Mouse (Mus musculus) C2C12 (cell line): ENCODE results near the gene Cyp3a44. TPM values are rescaled to one million over a fixed set of nuclear protein-coding genes. Genes with fewer than 3 reads are reported as not detected.
"Not testable (repeated sequence)": the region's sequence is repeated elsewhere in the genome, so short reads cannot be mapped to it uniquely, and the experiment has no call there.

Experiments
- H3K27me3 ChIP-seq: one replicate; pipeline ENCODE4 v1.6.1; 2011; ENCODE audit not compliant: control insufficient read depth, insufficient read depth, insufficient read length
- H3K36me3 ChIP-seq: one replicate; pipeline ENCODE4 v1.6.1; 2011; ENCODE audit not compliant: control insufficient read depth, insufficient read depth
- H3K4me3 ChIP-seq: one replicate; pipeline ENCODE4 v1.5.1; 2011; ENCODE audit warnings: mild to moderate bottlenecking, control low read depth; ENCODE audit not compliant: poor library complexity, insufficient read depth, severe bottlenecking
- H3K79me2 ChIP-seq: one replicate; pipeline ENCODE4 v1.6.1; 2011; ENCODE audit not compliant: control insufficient read depth, insufficient read depth
- H3K79me3 ChIP-seq: one replicate; pipeline ENCODE4 v1.6.1; 2011; ENCODE audit warnings: low read depth, control low read depth
- H3ac ChIP-seq: one replicate; pipeline ENCODE3; 2011; ENCODE audit warnings: low read depth; ENCODE audit not compliant: control insufficient read depth, insufficient read length
- long read RNA-seq, 2 experiments: library from polyadenylated mRNA; unstranded; transcript quantifications; one replicate each; pipeline ENCODE4 v2.0.0; 2019 to 2020
- polyA plus RNA-seq: library from polyadenylated mRNA; unstranded; fragments of >200 nt; fragmentation: generic; extraction: Trizol; gene quantifications from one replicate; pipeline ENCODE4 v1.2.1, GENCODE M21; 2012; ENCODE audit warnings: missing spikeins

Cyp3a44 gene
- not detected for polyA plus RNA-seq
- long read RNA-seq, experiment 1: 0 reads
- long read RNA-seq, experiment 2: 0 reads

DNA sequence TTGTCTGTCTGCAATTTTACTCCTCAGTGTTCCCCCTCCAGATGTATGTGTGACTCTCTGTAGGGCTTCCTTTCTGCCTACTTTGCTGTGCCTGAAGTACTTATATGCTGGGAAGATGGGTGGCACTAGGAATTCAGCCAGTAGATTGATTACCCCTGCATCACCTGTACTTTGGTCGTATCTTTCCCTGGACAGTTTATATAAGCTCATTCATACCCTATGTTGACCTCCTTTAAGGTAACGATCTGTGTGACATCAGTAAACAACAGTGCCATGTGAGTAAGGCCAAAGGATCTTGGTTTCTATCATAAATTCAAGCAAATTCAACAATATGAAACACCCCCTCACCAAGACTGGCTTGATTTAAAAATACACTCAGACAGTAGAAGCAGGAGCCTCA is at the start of gene Cyp3a44:
Gene Cyp3a44, minus strand, starts transcription at position 79 of the 400 bp plus-strand sequence.
- H3K79me3 ChIP-seq, H3K27me3 ChIP-seq, H3ac ChIP-seq, H3K4me3 ChIP-seq, H3K79me2 ChIP-seq, H3K36me3 ChIP-seq: not testable (repeated sequence)

DNA sequence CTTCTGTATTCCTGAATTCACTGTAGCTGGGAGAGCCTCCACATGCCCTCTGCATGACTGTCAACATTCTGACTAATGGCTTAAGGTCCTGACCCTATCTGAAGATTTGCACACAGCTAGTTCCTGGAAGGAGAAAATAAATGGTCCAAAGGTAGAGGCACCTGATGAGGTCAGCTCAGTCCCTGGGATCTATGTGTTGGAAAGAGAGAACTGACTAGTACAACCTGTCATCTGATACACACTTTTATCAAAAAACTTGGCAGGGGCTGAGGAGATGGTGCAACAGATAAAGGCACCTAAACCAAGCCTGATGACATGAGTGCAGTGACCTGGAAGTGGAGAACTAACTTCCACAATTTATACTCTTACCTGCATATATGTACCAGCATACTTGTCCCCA is 5.4 kb downstream of the Cyp3a44 start:
- H3K79me3 ChIP-seq, H3K27me3 ChIP-seq, H3K36me3 ChIP-seq, H3ac ChIP-seq, H3K4me3 ChIP-seq, H3K79me2 ChIP-seq: not testable (repeated sequence)

DNA sequence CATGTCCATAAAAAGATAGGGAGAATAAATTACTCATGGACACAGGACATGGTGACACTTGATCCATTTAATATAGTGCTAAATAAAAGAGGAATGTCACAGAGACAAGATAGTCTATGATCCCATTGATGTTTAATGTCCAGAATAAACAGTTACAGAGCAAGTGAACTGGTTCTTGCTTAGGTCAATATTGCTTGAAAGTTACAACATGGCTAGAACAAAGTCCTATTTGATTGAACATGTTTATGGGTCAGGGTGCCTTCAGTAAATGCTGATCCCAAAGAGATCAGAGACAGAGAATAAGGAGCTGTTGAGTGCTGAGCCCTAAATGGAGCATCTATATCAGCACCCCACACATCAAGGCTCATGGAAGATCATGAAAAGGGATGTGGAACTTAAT is 12.4 kb downstream of the Cyp3a44 start:
- H3K79me3 ChIP-seq, H3K36me3 ChIP-seq, H3K4me3 ChIP-seq, H3K27me3 ChIP-seq, H3K79me2 ChIP-seq, H3ac ChIP-seq: not testable (repeated sequence)

DNA sequence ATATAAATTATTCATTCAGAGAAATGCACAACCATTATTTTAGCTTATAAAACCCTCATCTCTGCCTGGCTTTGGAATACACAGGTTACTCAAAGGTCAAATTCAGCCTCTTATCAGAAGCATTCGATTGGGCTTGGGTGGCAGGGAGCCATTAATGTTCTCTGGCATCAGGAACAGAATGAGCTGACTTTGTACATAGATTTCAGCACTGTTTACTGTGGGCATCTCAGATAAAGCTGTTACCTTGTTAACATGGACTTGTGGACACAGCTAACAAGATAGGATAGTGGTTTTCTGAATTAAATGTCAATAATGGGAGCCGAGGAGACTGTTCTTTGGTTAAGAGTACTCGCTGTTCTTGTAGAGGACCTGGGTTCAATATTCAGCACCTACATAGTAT is 68.2 kb downstream of the Cyp3a44 start:
- H3K79me3 ChIP-seq, H3ac ChIP-seq, H3K79me2 ChIP-seq, H3K36me3 ChIP-seq, H3K4me3 ChIP-seq, H3K27me3 ChIP-seq: not testable (repeated sequence)

Other genes starting within 250 kb of the Cyp3a44 start
- 0.01 TPM for gene Cyp3a41b, start 221.1 kb downstream of the Cyp3a44 start, polyA plus RNA-seq
- gene Cyp3a41a, start 85.7 kb downstream of the Cyp3a44 start, polyA plus RNA-seq: not detected
- not detected for gene Cyp3a11, start 74.1 kb upstream of the Cyp3a44 start, polyA plus RNA-seq
- not detected for gene Cyp3a25, start 203.7 kb upstream of the Cyp3a44 start, polyA plus RNA-seq